Mouse (Mus musculus) liver, adult 2 months (tissue): ENCODE results near the gene Mcoln2.

Source experiments
- CTCF ChIP-seq: fragments of 200-500 bp; IDR thresholded peaks from 2 replicates; pipeline ENCODE4 v1.5.1; 2011; ENCODE audit warnings: low read depth, low read length, control low read depth
- POLR2A ChIP-seq: fragments of 200-500 bp; IDR thresholded peaks from 2 replicates; pipeline ENCODE4 v1.6.1; 2011; ENCODE audit warnings: low read length, control low read depth; ENCODE audit not compliant: insufficient read depth; ENCODE audit errors: extremely low read depth

GRCm38 (mm10) chr3:146173030-146173429 is 23.4 kb downstream of the Mcoln2 start:
- TF ChIP-seq CTCF, result no peak
- TF ChIP-seq POLR2A, result no peak
